Mouse (Mus musculus): ENCODE data around the gene Scrt2.

GRCm38 (mm10) chr2:152074521-152074920 is 6.8 kb upstream of the Scrt2 start:
- no peak for TF ChIP-seq TAL1 (conservative IDR thresholded peaks at IDR 0.05; ENCODE audit: low read depth, low read length)
- TF ChIP-seq CTCF (IDR thresholded peaks at IDR 0.05; ENCODE audit: low read depth, low read length): no peak
